Mouse (Mus musculus) lung, adult 18-20 months (tissue): Measurements from ENCODE around the gene Rabgap1l.

Experiments used
- DNase-seq, 2 experiments: peaks; one replicate each; pipeline ENCODE4 v3.0.0; 2022; ENCODE audit warnings: mixed read lengths in 2 of 2

Rabgap1l gene

DNA sequence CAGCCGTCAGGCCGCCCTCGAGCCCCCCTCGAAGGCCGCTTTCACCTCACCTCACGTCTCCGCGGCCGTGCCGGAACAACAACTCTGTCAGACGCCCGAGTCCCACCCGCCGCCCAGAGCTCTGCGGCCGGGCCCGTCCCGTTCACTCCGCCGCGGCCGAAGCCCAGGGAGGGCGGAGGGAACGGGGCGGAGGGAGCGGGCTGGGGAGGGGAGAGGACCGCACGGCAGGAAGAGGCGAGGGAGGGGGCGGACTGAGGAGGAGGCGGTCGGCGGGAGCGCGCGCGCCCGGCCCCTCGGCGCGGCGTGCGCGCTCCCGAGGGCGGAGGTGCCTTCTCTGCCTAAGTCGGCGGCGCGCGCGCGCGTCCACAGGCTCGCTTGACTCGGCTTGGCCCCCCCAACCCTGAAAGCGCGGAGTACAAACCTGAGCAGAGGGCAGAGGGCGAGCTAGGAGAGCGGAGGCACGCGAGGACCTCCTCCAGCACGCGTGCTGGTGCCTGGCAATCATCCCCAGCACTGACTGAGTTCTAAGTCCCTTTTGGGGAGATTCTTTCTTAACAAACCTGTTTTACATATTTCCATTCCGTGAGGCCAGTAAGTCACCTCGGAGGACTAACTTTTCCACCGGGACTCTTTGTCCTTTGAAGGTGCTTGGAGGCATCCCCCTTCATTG is at the start of gene Rabgap1l:
Gene Rabgap1l (minus strand): TSS at position 526 of the 670 bp plus-strand sequence.
- peak; percentile 84 to 88 for DNase-seq

DNA sequence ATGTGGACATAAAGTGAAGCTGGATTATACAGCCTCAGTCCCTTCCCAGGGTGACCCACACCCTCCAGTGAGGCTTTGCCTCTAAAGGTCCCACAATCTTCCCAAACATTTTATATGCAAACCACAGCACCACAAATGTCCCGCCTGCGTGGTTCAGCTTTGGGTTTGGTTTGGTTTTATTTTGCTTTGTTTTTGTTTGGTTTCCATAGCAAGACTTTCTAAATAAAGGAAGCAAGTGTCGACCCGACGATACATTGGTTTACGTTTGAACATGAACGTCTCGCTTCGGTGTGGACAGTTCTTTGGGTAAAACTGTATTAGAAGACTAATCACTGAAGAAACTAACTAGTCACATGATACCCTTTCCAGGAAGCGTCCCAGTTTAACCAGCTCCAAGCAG is 49.6 kb upstream of the Rabgap1l start:
- peak in 1 of 2 experiments; percentile 5 for DNase-seq

DNA sequence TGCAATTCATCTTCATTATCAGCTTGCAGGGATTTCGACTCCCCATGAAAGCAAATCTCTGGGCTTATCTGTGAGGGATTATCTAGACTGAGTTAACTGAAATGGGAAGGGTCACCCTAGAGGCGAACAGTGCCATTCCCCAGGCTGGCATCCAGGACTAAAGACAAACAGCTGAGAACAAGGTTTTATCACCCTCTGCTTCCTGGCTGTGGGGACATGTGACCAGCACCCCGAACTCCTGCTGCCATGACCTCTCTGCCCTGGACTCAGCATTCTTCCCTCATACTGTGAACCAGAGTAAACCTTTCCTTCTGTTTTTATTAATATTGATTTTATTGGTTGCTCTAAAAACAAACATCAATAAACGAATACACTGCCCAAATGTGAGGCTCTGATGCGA is 47.6 kb upstream of the Rabgap1l start:
- DNase-seq, result no peak

DNA sequence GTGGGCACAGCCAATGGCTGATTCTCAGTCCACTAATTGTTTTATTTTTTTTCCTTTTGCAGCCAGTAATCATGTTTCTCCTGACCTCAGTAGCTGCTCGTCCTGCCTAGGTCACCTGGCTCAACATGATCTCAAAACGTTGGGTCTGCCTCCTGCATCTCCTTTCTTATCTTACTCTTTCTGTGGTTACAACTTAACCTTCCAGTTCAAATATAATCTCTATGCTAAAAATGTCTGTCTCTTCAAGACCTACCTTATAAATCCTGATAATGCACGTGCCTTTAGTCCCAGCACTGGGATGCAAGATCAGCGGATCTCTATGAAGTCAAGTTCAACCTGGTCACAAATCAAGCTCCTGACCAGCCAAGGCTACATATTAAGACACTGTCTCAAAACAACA is 46.1 kb upstream of the Rabgap1l start:
- no peak for DNase-seq

DNA sequence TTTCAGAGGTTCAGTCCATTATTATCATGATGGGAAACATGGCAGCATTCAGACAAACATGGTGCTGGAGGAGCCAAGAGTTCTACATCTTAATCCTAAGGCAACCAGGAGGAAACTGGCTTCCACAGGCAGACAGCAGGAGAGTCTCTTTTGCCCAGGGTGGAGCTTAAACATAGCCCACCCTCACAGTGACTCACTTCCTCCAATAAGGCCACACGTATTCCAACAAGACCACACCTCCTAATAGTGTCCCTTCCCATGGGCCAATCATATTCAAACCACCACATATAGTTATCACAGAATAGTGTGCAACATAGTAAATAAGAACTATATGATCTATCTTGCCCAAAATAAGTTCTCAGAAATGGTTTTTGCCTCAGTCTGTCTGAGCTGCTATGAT is 41.4 kb upstream of the Rabgap1l start:
- no peak for DNase-seq

DNA sequence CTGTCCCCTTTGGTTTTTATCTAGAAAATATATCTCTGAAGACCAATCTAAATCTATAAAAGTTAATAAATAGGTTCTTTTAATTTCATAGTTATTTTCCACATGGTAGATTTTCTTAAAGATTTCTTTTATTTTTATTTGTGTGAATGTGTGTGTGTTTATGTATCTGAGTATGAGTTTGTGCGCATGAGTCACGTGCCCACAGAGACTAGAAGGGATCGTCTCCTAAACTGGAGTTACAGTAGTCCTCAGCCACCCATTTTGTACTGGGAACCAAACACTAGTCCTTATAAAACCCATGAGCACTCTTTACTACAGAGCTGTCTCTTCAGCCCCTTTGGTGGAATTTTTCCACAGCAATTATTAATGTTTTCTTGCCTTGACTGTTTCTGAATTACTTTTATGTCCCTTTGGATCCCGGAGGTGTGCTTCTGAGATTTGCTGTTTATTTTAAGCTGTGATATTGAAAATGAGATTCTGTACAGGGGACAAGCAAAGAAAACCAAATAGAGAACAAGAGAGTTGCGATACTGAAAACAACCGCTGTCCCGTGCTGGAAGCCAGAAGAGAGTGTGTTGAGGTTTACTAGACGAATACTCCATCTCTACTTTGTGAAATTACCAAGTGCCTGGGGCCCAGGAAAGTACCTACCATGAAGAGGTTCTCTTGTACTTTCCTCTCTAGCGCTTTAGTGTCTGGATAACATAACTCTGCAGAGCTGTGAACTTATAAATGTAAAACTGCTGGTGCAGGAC is 39.4 kb upstream of the Rabgap1l start:
- DNase-seq, result no peak

DNA sequence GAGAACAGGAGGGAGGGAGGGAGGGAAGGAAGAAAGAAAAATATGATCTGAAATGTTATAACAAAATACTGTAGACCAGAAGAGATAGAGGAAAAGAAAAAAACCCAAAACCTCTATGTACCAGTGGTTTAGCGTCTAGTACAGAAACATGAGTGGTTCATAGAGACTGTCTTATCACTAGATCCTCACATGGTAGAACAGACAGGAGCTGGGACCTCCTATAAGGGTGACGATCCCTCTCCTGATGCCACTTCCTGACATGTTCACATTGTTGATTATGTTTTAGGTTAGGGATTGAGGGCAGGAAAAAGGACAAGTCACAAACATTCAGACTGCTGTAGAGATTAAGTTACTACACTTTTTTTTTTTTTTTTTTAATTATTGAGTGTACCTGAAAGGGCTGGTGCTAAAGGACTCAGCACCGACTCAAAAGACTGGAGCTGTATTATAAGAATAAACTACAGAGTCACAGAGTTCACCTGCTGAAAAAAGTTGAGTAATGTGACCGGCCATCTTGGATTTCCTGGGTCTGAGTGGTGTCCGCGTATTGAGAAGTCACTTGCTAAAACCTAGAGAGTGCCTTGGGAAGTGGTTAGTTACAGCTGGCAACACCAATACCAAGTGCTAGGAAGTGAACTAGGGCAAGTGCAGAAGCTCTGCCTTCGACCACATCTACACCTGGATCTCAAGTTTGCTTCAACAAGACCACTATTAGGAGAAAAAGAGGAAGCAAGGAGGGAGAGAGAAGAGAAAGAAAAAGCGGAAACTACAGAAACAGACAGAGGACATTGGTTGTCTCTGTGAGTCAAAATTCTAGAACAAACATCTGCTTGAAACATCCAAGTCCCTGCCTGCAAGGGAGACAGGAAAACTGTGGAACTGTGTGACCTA is 37.8 kb upstream of the Rabgap1l start:
- DNase-seq, result no peak

DNA sequence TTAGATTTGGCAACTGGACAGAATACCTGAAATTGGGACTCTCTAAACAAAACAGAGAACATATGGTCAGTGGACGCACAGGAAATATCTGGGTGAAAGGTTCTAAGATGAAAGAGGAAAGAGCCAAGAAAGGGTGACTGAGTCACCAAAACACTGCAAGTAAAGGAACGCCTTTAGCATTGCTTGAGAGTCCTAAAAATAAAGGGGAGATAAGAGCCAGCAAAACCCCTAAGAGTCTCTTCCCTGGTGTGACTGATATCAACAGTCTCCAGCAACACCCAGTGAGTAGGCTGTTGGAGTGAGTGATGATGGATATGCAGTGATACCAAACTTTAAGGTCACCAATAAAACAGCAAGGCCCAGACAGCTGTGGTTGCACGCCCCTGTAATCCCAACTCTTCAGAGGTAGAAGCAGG is 32.4 kb upstream of the Rabgap1l start:
- DNase-seq, result no peak

DNA sequence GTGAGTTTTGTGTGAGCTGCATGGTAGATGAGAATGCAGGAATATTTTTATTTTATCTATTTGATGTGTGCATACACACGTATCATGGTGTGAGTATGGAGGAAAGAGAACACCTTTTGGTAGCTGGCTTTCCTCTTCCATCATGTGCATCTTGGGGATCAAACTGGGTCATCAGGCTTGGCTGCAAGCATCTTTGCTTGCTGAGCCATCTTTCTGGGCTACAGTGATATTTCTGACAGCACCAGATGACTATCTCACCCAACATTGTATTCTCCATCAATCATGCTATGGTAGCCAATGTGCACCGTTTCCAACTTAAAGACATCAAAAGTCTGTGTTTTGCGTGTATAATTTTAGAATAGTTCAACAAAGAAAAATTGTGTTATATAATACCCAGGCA is 30.6 kb upstream of the Rabgap1l start:
- DNase-seq, result no peak

DNA sequence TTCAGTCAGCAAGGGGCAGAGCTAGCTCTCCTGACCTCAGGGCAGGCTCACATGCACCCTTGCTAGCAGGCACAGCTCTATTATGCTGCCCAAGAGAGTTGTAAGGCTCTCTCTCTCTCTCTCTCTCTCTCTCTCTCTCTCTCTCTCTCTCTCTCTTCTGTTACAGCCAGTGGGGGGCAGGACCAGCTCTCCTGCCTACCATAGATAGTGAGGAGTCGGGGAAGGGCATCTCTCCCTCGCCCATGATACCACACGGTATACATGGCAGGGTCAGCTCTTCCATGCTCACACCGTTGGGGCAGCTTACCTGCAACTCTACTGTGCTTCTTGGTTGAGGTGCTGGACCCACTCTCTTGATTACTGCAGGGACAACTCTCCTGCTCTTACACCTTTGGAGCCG is 21.2 kb upstream of the Rabgap1l start:
- no peak for DNase-seq

DNA sequence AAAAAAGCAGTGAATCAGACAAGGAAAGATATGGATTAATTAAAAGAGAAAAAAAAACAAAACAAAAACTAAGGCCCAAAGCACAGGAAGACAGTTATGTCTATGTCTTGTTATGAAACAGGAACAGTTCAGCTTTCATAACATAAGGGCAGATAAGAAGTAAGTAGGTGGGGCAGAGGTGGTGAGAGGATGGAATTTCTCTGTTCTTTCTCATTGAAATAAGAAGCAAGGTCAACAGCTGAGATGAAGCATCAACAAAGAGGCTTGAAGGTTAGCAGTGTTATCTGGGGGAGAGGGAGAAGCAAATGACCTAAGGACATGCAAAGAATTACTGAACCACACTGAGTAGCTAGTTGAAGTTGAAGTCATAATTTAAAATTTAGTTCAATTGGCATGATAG is 19.4 kb upstream of the Rabgap1l start:
- DNase-seq, result no peak

DNA sequence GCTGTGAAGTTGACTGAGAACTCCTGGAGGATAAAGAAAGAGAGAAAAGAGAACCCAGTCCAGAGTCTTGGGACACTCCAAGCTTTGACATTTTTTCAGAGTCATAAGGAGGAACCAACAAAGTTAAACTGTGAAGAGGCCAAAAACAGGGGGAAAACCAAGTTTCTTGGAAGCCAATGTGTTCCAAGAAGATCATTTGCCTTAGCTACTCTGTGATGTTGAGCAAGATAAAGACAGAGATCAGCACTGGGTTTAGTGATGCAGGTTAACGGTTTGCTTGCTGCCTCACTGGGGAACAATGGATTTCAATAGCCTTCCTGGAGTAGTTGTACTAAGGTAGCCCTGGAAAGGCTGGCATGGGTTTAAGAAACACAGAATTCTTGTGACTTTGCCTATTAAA is 18.9 kb upstream of the Rabgap1l start:
- no peak for DNase-seq

DNA sequence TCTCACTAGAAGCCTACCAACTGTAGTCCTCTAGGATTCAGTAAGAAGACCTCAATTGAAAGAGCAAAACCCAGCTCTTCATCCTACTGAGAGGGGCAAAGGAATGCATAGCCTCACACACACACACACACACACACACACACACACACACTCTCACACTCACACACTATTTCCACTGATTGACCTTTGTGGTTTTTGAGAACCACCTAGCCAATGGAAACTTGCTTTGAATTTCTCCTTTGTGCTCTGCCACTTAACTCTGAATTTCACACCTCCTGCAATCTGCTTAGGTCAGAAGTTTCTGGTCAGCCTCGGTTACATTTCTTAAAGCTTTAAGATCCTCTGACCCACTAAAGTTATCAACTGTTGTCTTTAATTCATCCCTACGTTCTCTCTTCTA is 12.3 kb upstream of the Rabgap1l start:
- no peak for DNase-seq

DNA sequence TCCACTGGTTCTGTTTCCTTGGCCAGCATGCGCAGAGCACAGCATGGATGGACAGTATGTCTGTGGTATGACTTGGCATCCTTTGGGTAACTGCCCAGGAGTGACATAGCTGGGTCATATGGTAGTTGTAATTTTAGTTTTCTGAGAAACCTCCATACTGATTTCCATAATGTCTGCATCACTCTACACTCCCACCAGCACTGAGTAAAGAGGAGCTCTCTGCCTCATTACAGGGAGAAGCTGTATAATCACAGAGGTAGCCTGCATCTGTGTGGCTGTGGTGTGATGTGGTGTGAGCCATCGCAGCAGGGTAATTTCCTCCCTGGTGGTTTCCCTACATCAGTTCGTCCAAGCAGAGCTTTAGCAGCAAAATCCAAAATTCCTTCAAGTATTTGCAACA is 7.0 kb upstream of the Rabgap1l start:
- no peak for DNase-seq

DNA sequence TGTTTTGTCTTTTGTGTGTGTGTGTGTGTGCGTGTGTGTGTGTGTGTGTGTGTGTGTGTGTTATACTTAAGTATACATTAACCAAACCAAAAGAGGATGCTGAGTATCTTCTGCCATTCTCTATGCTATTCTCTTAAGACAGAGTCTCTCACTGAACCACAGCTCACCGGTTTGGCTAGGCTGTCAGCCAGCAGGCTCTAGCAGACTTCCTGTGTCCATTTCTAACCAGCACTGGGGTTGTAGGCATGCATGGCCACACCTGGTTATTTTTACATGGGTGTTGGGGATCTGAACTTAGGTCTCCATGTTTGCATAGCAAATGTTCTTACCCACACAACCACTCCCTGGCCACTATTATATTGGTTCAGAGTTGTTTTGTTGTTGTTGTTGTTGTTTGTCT is 2.0 kb upstream of the Rabgap1l start:
- DNase-seq, result no peak

DNA sequence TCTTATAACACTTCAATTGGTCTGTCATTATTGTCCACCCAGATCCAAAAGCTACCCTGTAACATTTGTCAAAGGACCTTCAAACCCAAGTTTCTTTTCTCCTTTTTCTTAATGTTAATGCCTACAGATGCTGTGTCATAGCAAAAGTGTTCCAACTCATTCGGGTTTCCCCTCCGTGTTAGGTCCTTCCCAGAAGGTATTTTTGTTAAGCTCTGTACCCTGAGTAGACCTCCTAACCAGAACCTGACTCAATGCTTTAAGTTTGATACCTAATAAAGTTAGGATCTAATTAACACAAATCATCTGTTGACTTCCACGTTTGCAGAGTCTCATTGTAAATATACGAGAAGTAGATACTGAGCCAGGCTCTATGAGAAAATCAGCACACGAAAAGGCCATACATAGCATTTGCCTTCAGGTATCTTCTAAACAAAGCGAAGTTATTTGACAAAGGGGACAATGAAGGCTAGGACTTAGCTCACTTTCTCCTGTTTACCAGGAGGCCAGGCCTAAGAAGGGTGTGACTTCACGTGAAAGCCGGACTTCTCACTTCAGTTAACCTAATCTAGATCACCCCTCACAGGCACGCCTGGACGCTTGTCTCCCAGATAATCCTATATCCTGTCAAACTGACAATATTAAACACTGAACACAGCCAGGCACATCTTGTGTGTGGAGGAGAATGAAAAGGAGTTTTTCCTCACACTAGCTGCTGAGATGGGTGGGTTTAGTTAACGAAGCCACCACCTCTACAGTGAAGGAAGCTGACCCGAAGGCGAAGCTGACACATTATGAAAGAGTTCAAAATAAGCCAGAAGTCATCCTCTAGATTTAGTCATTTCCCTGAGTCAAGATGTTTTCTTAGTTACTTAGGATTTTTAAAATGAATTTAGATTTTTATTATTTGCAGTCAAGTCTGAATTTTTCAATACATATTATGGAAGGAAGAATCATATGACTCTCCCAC is 1.1 kb upstream of the Rabgap1l start:
- DNase-seq, result no peak

DNA sequence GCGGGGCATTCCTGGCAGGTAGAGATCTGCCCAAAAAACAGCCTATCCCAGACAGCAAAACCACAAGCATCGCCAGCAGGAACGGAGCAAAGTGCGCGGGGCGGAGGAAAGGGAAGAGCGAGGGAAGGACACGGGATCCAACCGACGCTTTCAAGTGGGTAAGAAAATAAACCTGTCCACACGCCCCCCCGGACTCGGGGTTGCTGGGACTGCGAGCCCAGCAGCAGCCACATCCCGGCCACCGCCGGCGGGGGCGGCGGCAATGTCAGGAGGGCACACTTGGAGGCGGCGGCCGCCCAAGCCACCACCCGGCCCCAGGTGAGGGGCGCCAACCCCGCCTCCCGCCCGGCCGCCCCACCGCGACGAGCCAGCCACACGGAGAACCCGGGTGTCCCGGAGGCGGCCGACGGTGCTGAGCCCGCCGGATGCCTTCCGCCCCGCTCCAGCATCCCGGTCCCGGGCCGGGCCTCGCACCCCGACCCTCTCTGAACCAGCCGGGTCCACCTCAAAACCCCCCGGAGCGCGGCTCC is 790 bp downstream of the Rabgap1l start:
- peak; percentile 47 to 49 for DNase-seq

DNA sequence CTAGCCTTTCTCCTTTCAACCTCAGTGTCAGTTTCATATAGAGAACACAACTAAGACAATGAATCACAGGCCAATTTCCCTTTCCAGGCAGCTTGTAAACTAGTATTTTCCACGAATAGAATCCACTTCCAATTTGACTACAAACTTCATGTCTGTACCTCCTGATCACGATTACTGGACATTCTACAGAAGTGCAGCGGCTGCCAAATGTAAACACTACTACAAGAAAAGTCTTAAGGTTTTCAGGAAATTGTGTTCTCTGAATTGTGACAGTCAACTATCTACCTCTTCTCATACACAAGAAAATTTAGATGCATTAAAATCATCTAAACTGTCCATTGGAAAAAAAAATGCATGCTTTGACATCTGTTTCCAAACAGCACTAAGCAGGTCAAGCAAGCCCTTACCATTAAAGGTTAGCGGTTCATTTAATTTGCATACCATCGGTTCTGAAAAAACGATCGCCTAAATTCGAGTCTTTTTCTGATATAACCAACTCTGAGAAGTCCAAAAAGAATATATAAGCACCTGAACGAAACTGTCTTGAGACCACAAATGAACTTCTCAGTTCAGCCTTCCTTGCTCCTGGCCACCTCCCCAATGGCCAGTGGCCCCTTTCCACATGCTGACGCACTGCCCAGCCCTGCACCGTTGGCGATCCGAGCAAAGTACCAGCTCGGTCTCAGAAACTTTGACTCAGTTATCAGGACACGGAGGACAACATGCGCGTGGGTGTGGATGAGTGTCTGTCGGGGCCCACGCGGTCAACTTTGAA is 1.4 kb downstream of the Rabgap1l start:
- DNase-seq, result peak in 1 of 2 experiments; percentile 41

DNA sequence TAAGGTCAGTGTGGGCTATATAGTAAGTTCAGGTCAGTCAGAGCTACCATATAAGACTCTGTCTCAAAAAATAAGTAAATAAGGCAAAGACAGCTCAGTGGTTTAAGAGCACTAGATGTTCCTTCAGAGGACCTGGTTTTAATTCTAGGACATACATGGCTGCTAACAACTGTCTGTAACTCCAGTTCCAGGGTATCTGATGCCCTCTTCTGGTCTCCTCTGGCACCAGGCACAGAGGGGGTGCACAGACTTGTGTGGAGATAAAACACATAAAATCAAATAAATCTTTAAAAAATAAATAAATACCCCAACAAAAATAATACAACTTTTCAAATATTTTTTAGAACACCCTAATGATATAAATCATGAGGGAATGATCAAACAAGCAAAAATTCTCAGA is 2.4 kb downstream of the Rabgap1l start:
- DNase-seq, result no peak

DNA sequence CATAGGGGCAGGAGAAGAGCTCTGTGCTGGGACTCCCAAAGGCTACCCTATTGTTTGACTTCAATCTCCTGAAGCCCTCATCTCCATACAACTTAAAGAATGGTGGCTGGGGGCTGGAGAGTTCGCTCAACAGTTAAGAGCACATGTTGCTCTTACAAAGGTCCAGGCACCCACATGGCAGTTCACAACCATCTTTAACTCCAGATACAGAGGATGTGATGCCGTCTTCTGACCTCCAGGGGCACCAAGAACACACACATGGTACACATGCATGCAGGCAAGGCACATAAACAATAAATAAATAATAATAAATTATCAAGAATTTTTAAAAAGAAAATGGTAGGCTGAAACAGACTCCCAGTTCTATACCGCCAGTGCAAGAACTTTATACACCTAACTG is 3.1 kb downstream of the Rabgap1l start:
- DNase-seq, result no peak

DNA sequence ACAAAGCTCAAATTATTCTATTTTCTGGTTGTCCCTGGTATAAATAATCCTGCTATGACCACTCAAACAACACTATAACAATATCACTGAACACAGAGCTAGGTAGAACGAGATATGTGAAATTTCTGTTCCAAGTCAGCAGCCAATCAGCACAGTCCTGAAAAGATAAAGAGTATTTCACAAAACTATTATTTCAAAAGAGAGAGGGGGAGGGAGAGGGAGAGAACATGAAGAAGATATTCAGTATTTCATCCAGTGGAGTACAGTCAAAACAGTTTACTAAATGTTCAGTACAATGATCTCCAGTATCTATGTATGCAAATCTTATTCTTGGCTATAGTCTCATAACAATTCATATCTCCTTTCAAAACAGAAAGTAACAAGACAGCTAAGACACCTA is 5.1 kb downstream of the Rabgap1l start:
- DNase-seq, result no peak
